Mouse (Mus musculus): Measurements from ENCODE around the gene Ube2cbp. TPM values are rescaled to one million over a fixed set of nuclear protein-coding genes. Genes with fewer than 3 reads are reported as not detected.

Ube2cbp gene
- polyA plus RNA-seq, 1 experiment from 2014 or later, result 9.2 TPM

DNA sequence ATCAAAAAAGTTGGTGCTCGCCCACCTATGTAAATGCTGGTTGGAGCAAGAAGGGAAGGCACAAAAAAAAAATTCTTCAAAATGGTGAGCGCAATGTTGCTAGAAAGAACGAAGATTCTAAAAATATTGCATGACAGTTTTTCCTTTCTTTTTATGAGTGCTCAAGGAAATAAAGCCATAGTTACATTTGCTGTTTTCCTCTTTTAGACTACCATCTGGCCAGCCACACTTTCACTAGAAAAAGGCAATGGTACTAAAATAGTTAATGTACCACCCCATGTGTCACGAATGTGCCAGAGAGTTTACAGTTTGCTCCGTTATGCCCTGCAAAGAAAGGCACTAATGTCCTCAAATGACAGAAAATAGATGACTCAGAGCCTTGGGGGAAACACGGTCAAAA, 45.4 kb downstream of the Ube2cbp start:
- no peaks in the 10 kb centered on the region for H3K27me3 ChIP-seq
- no peak overlapping the region for H3K9ac ChIP-seq
- no peak for ATAC-seq (ENCODE audit: low FRiP score)
- H3K27ac ChIP-seq, result no peak overlapping the region
- no peak overlapping the region for H3K4me3 ChIP-seq
- no peaks in the 10 kb centered on the region for H3K9me3 ChIP-seq
- 90% methylated on average over 6 of the region's 6 CpGs for WGBS
- H3K4me1 ChIP-seq (replicated peaks), result no peaks in the 10 kb centered on the region
- H3K4me2 ChIP-seq, result no peak overlapping the region
- no peaks in the 10 kb centered on the region for H3K36me3 ChIP-seq

DNA sequence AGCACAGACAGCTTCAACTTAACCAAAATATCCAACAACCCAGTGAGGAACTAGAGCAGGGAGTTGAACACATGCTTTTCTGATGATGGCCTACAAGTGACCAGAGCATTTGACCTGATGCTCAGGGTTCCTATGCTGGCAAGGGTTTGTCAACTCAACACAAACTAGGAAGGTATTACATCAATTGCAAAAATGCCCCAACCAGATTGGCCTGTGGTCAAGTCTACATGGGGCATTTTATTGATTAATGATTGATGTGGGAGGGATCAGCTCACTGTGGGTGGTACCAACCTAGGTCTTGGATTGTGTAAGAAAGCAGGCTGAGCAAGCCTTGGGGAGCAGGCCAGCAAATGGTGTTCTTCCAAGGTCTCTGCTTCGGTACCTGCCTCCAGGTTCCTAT, 46.8 kb downstream of the Ube2cbp start:
- H3K27ac ChIP-seq, result no peak overlapping the region
- no peak for ATAC-seq (ENCODE audit: low FRiP score)
- no peaks in the 10 kb centered on the region for H3K27me3 ChIP-seq
- WGBS, result 96% methylated on average over 1 of the region's 1 CpGs
- H3K4me1 ChIP-seq (replicated peaks), result no peaks in the 10 kb centered on the region
- H3K4me2 ChIP-seq, result no peak overlapping the region
- peaks cover under 1% of the 10 kb centered on the region; the same call in 1 of the 2 replicates for H3K36me3 ChIP-seq
- no peak overlapping the region for H3K4me3 ChIP-seq
- H3K9ac ChIP-seq, result no peak overlapping the region
- H3K9me3 ChIP-seq, result no peaks in the 10 kb centered on the region

DNA sequence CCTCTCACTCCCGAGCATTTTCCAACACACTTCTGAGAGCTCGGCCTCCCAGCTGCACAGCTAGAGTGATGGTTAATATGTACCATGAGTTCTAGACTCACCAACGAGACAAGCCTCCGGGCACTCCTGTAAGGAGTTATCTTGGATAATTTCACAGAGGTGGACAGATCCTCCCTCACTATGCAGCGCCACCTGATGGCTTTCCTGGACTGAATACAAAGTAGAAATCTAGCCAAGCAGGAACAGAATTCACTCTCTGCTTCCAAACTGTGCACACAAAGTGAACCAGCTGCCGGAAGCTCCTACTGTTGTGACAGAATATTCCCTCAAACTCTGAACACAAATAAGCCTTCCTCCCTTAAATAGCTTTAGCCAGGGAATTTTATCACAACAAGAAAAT, 69.0 kb downstream of the Ube2cbp start:
- Histone ChIP-seq H3K4me3 (no peak overlapping the region), H3K4me1 (replicated peaks) (no peaks in the 10 kb centered on the region), H3K27ac (no peak overlapping the region), H3K36me3 (no peaks in the 10 kb centered on the region), H3K9ac (no peak overlapping the region), H3K9me3 (no peaks in the 10 kb centered on the region), H3K27me3 (no peaks in the 10 kb centered on the region), H3K4me2 (no peak overlapping the region)
- ATAC-seq (ENCODE audit: low FRiP score), result no peak
- WGBS, result 82% methylated on average over 6 of the region's 6 CpGs

DNA sequence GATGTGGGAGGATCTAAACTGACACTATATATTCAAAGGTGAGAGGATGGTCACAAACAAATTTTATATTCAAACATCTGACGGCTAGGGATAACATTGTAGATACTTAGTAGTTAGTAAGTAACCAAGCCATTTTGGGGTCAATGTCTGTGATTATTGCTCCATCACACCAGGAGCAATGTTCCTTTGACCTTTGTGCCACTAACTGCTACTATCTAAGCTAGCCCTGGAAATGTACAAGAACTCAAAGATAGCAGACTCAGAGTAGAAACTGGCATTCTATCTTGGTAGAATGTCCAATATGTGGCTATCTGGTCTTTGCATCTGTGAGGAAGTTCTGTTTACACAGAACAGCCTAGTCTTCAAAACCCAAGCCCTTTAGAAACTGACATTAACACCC, 69.7 kb downstream of the Ube2cbp start:
- 96% methylated on average over 1 of the region's 1 CpGs for WGBS

DNA sequence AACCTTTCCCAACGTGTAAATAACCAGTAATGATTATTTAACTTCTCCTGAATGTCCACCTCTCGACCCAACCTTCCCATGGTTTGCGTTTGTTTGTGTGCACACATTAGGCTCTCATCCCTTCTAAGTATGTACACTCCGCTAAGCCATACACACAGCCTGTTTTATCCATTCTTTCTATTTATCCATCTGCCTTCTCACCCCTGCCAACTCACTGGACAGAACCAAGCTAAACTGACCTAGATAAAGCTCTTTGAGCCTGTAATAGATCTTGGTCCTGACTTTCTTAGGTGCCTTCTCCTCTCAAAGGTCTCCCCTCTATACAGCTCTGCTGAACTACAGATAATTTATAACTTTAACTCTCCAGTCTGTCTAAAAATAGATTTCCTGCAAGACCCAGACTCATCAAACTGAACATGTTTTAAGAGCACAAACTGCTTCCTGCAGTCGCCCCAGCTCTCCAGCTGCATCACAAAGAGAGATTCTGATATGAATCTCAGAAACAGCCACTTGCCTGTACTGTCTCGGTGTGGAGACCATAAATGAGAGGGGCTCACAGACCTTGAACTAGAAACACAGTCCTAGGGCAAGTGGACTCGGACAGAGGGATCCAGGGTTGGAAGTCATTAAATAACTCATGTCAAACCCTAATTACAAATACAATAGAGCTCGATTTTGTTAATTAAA, 71.0 kb downstream of the Ube2cbp start:
- Histone ChIP-seq H3K36me3 (no peaks in the 10 kb centered on the region), H3K9me3 (no peaks in the 10 kb centered on the region), H3K27me3 (no peaks in the 10 kb centered on the region), H3K4me2 (no peak overlapping the region), H3K4me3 (no peak overlapping the region), H3K4me1 (replicated peaks) (no peaks in the 10 kb centered on the region), H3K27ac (no peak overlapping the region), H3K9ac (no peak overlapping the region)
- WGBS, result 71% methylated on average over 8 of the region's 8 CpGs
- no peak for ATAC-seq (ENCODE audit: low FRiP score)

More for the DNA sequence above, 69.7 kb downstream of the Ube2cbp start:
- Histone ChIP-seq H3K4me2 (no peak overlapping the region), H3K27me3 (no peaks in the 10 kb centered on the region), H3K27ac (no peak overlapping the region), H3K4me3 (no peak overlapping the region), H3K36me3 (no peaks in the 10 kb centered on the region), H3K9me3 (no peaks in the 10 kb centered on the region), H3K4me1 (replicated peaks) (no peaks in the 10 kb centered on the region), H3K9ac (no peak overlapping the region)
- ATAC-seq (ENCODE audit: low FRiP score), result no peak

DNA sequence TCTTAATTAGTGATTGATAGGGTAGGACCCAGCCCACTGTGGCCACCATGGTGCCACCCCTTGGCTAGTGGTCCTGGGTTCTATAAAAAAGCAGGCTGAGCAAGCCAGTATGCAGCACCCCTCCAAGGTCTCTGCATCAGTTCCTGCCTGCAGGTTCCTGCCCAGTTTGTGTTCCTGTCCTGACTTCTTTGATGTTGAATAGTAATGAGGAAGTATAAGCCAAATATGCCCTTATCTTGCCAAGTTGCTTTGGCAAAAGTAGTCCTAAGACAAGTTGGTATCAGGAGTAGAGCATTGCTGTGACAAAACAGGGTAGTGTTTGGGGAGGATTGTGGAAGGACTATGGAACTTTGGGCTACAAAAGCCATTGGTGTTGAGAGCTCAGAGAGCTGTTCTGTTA, 73.3 kb downstream of the Ube2cbp start:
- H3K4me1 ChIP-seq (replicated peaks), result no peaks in the 10 kb centered on the region
- H3K9me3 ChIP-seq, result no peaks in the 10 kb centered on the region
- no peak overlapping the region for H3K4me2 ChIP-seq
- no peak overlapping the region for H3K4me3 ChIP-seq
- H3K36me3 ChIP-seq, result no peaks in the 10 kb centered on the region
- H3K9ac ChIP-seq, result no peak overlapping the region
- no peak overlapping the region for H3K27ac ChIP-seq
- no peaks in the 10 kb centered on the region for H3K27me3 ChIP-seq
- no peak for ATAC-seq (ENCODE audit: low FRiP score)

DNA sequence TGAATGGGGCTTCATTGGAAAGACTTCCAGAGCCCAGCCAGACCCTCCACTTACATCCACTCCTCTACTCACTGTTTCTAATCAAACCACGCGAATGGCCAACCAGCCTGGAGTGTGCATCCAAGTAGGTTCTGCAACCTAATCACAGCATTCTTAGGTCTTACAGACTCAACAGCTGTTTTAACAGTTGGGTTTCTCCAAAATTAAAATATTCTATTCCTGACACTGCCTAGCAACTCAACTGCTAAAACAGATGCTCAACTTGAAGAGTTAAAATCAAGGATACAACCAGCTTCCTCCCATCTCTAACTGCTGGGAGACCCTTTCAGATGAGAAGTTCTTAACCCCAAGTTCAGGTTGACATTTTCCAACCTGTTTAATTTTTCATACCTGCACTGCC, 74.0 kb downstream of the Ube2cbp start:
- ATAC-seq (ENCODE audit: low FRiP score), result no peak
- Histone ChIP-seq H3K4me1 (replicated peaks) (no peaks in the 10 kb centered on the region), H3K4me2 (no peak overlapping the region), H3K27ac (no peak overlapping the region), H3K36me3 (no peaks in the 10 kb centered on the region), H3K4me3 (no peak overlapping the region), H3K9ac (no peak overlapping the region), H3K9me3 (no peaks in the 10 kb centered on the region), H3K27me3 (no peaks in the 10 kb centered on the region)
- 78% methylated on average over 2 of the region's 2 CpGs for WGBS

DNA sequence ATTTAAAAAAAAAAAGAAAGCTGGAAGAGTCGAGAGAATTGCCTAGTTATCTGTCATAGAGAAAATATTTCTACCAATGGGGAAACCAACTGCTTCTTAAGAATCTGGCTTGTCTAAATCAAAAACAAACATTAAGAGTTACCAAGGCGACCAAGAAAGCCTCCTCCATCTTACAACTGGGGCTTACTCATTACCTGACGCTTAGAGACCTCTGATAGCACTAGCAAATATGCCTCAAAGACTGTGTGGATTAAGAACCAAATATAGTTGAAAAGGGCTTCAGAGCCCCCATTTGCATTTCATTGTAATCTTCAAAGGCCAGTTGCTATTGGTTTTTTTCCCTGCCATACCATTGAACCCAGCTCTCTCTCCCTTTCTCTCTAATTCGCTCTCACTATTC, 76.2 kb downstream of the Ube2cbp start:
- no peaks in the 10 kb centered on the region for H3K4me1 ChIP-seq (replicated peaks)
- no peaks in the 10 kb centered on the region for H3K27me3 ChIP-seq
- no peak overlapping the region for H3K4me3 ChIP-seq
- H3K9me3 ChIP-seq, result peaks cover 2% of the 10 kb centered on the region; the same call in 1 of the 2 replicates
- H3K27ac ChIP-seq, result no peak overlapping the region
- WGBS, result 67% methylated on average over 4 of the region's 4 CpGs
- H3K36me3 ChIP-seq, result no peaks in the 10 kb centered on the region
- no peak for ATAC-seq (ENCODE audit: low FRiP score)
- H3K4me2 ChIP-seq, result no peak overlapping the region
- no peak overlapping the region for H3K9ac ChIP-seq

DNA sequence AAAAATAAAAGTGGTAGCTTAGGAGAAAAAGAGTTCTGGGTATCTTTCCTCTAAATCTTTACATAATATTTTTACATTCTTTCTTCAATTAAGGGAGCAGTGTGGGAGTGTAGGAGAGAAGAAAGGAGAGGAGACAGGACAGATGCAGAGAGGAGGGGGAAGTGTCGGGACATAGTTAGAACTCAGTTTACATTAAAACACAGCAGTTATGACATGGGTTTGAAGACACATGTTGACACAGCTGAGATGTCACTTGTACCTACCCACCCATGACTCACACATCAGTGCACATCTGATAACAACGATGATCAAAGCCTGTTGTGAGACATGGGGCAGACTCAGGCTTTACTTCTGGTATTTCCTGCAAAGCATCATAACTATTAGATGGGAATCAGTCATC, 87.8 kb downstream of the Ube2cbp start:
- no peaks in the 10 kb centered on the region for H3K4me1 ChIP-seq (replicated peaks)
- no peak overlapping the region for H3K4me3 ChIP-seq
- H3K27me3 ChIP-seq, result no peaks in the 10 kb centered on the region
- H3K9ac ChIP-seq, result no peak overlapping the region
- H3K9me3 ChIP-seq, result no peaks in the 10 kb centered on the region
- no peak for ATAC-seq (ENCODE audit: low FRiP score)
- H3K4me2 ChIP-seq, result no peak overlapping the region
- H3K27ac ChIP-seq, result no peak overlapping the region
- 75% methylated on average over 2 of the region's 2 CpGs for WGBS
- no peaks in the 10 kb centered on the region; the same call in 1 of the 2 replicates for H3K36me3 ChIP-seq

DNA sequence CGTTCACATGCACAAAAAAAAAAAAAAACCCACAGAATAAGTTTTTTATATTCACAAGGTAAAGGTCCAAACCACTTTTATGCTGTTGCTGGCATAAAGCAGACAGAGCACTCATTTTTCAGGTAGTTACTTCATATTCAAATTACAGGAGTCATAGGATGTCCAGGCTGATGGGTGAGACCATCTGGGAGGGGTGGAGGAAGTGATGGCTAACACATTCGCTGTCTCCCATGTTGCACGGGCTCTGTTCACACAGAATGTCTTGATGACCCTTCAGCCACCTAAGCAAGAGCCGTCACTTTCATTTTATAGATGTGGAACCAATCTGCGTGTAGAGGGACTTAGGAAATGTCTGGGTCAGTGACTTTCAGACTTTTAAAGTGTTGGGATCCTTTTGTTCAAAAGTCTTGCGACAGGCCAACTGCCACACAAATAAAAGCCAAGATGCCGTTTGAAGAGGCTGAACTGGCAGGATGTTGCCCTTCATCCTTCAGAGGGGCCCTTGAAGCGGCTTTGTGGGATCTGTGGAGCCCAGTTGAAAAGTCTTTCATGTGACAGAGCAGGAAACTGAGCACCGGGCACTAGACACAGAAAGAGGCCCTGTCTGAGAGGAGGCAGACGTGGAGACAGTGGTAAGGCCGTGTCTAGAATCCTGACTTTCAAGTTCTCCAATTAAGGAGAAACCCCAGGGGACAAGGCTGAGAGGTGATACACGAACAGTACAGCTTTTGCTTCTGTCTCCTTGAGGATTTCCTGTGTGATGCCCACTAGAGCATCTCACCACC, 91.8 kb downstream of the Ube2cbp start:
- no peaks in the 10 kb centered on the region for H3K27me3 ChIP-seq
- H3K4me3 ChIP-seq, result no peak overlapping the region

DNA sequence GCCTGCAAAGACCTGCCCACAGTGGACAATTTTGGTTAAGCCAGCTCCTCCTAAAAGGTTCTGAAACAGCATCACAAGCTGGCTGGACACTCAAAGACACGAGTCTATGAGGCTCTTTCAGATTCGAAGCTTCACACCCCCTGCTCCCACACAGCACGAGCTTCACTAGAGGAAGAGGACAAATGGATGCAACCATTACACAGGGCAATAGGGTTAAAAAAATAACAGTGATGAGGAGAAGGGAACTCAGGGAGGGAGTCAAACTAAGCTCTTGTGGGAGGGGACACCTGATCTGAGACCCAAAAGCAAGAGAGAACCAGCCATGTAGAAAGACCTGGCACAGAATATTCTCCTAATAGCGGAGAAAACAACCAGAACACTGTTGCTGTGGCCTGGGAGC, 95.5 kb downstream of the Ube2cbp start:
- 81% methylated on average over 4 of the region's 4 CpGs for WGBS
- no peaks in the 10 kb centered on the region for H3K27me3 ChIP-seq
- no peaks in the 10 kb centered on the region; the same call in 1 of the 2 replicates for H3K36me3 ChIP-seq
- ATAC-seq (ENCODE audit: low FRiP score), result no peak
- no peaks in the 10 kb centered on the region for H3K4me1 ChIP-seq (replicated peaks)
- H3K4me3 ChIP-seq, result no peak overlapping the region
- H3K27ac ChIP-seq, result no peak overlapping the region
- H3K9me3 ChIP-seq, result no peaks in the 10 kb centered on the region
- no peak overlapping the region for H3K9ac ChIP-seq
- no peak overlapping the region for H3K4me2 ChIP-seq

More for the DNA sequence above, 91.8 kb downstream of the Ube2cbp start:
- Histone ChIP-seq H3K4me2 (no peak overlapping the region), H3K9ac (no peak overlapping the region), H3K9me3 (no peaks in the 10 kb centered on the region), H3K4me1 (replicated peaks) (no peaks in the 10 kb centered on the region), H3K27ac (no peak overlapping the region), H3K36me3 (no peaks in the 10 kb centered on the region; the same call in 1 of the 2 replicates)
- 49% methylated on average over 12 of the region's 12 CpGs for WGBS
- no peak for ATAC-seq (ENCODE audit: low FRiP score)

DNA sequence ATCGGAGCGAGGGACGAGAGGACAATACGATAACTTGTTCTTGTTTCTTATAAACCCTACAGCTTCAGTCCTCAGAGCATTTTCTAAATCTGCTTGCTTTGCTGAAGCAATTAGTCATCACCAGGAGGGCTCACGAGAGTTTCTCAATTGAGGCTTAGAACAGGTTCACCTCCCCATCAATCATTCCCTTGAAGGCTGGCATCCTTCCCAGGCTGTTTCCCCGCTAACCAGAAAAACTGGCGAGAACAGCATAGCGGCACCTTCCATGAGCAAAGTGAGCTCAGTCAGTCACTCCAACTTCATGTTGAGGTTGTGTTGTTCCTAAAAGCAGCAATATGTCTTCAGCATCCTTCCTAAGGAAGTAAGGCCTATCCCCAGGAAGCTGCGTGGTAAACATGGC, 104.2 kb downstream of the Ube2cbp start:
- Histone ChIP-seq H3K9ac (no peak overlapping the region), H3K4me1 (replicated peaks) (peaks cover 3% of the 10 kb centered on the region; the same call in 1 of the 2 replicates), H3K9me3 (no peaks in the 10 kb centered on the region), H3K27me3 (no peaks in the 10 kb centered on the region), H3K36me3 (no peaks in the 10 kb centered on the region), H3K4me3 (no peak overlapping the region), H3K4me2 (no peak overlapping the region), H3K27ac (0 out of 2 replicates have a peak overlapping the region, but pooled peaks have one; percentile 44)
- WGBS, result 55% methylated on average over 9 of the region's 9 CpGs
- peak; percentile 80 for ATAC-seq (ENCODE audit: low FRiP score)

DNA sequence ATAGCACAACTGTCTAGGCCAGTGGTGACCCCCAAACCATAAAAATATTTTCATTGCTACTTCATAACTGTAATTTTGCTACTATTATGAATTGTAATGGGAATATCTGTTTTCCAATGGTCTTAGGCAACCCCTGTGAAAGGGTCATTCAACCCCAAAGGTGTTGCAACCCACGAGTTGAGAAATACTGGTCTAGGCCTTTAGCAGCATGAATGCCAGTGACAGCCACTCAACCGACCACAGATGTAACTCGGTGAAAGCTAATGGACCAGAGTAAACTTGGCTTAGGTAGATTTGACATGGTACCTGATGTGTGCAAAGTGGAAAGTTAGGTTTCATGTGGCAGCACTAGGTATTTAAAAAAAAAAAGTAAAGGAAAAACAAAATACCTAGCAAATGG, 108.9 kb downstream of the Ube2cbp start:
- ATAC-seq (ENCODE audit: low FRiP score), result no peak
- WGBS, result 84% methylated on average over 3 of the region's 3 CpGs

More for the DNA sequence above, 108.9 kb downstream of the Ube2cbp start:
- Histone ChIP-seq H3K4me3 (no peak overlapping the region), H3K36me3 (no peaks in the 10 kb centered on the region), H3K27ac (no peak overlapping the region), H3K4me1 (replicated peaks) (peaks cover 3% of the 10 kb centered on the region; the same call in 1 of the 2 replicates), H3K9ac (no peak overlapping the region), H3K4me2 (no peak overlapping the region), H3K9me3 (no peaks in the 10 kb centered on the region), H3K27me3 (no peaks in the 10 kb centered on the region)

All from hindbrain, embryonic 13.5 days (tissue).